Mouse (Mus musculus) E14TG2a.4 (cell line): ENCODE measurements around the gene Inka2.

Source experiments
- CTCF ChIP-seq: conservative IDR thresholded peaks from 2 replicates; pipeline ENCODE4 v1.5.1; 2014; ENCODE audit warnings: low read length
- NANOG ChIP-seq: IDR thresholded peaks from 2 replicates; pipeline ENCODE4 v1.6.1; 2014; ENCODE audit warnings: borderline replicate concordance, low read length, mixed read lengths

- TF ChIP-seq CTCF: no peak
- no peak for TF ChIP-seq NANOG
These were observed 39.2 kb upstream of the Inka2 start for GRCm38 (mm10) chr3:105665105-105665765.
